Mouse (Mus musculus): ENCODE measurements at regions not wholly inside any gene's neighbourhood (a gene's known extent, or its start where the extent isn't known, plus 50 kb on each side); places are given as distances from the start of the nearest gene placed in this dataset.
A peak's percentile ranks its signal among the peaks of the same experiment; 100 is the strongest.

- DNase-seq = no peak
Observed at GRCm38 (mm10) chr1:132820136-132820535, 59.9 kb upstream of the Lrrn2 start.

DNA sequence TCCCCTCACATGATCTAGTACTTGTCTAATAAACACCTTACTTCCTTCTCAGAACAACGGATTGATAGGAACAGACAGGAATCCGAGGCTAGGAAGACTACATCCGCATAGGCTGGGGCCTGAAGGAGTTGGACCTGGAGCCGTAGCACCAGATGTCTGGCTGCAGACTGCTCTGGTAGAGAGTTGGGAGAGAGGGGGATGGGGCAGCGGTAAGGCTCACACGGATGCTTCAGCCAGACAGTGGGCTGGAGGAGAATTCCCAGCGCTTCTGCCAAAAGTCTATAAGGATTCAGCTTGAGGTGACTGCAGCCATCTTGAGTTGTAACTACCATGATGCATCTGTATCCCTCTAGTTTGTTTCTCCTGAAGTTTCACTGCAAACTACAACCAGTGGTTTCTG, 61.8 kb upstream of the Lrrn2 start:
- no peak for DNase-seq

GRCm38 (mm10) chr1:132817366-132817765, 62.7 kb upstream of the Lrrn2 start:
- no peak for DNase-seq

- no peak for DNase-seq
Observed at GRCm38 (mm10) chr1:132805543-132805942, 63.9 kb upstream of the Nfasc start.

- peak; percentile 44 for DNase-seq
Observed at GRCm38 (mm10) chr1:132803842-132804241, 62.2 kb upstream of the Nfasc start.

DNA sequence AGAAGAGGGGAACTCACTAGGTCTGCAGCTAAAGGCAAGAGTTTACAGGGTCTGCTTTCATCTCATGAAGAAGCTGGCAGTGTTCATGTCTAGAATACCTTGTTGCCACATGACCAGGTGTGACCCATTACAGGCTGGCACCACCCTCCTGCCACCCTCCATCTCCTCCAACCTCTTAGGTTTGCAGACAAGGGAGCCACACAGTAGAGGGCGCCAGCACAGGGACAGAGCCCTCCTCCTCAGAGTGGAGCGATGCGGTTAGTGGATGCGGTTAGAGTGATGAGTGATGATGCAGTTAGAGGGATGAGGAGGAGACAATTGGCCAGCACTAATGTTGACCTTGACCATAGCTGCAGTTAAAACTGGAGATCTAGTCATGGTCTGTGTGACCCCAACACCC, 60.8 kb upstream of the Nfasc start:
- DNase-seq = peak; percentile 60

GRCm38 (mm10) chr1:132800285-132800684, 58.7 kb upstream of the Nfasc start:
- no peak for DNase-seq

- no peak for DNase-seq
Observed at GRCm38 (mm10) chr1:132799258-132799657, 57.7 kb upstream of the Nfasc start.

GRCm38 (mm10) chr1:132794462-132794861, 52.9 kb upstream of the Nfasc start:
- DNase-seq = no peak

All from cerebellum, adult 9-10 months (tissue).